Mouse (Mus musculus): ENCODE data around the gene Rnf126. TPM values are rescaled to one million over a fixed set of nuclear protein-coding genes. Genes with fewer than 3 reads are reported as not detected.
A peak's percentile ranks its signal among the peaks of the same experiment; 100 is the strongest.

The Rnf126 gene
- polyA plus RNA-seq, 1 experiment from 2014 or later, result 93.0 TPM

GRCm38 (mm10) chr10:79739234-79739633 lies 27.5 kb downstream of the Rnf126 start:
- H3K4me3 ChIP-seq, result no peak overlapping the region
- no peak overlapping the region for H3K9ac ChIP-seq
- 97% methylated on average over 28 of the region's 28 CpGs for WGBS
- H3K27me3 ChIP-seq, result peaks cover 25% of the 10 kb centered on the region
- H3K9me3 ChIP-seq, result peaks cover 69% of the 10 kb centered on the region
- H3K27ac ChIP-seq, result no peak overlapping the region
- H3K36me3 ChIP-seq, result peaks cover 100% of the 10 kb centered on the region
- no peak for ATAC-seq (ENCODE audit: low FRiP score, low read depth)
- no peaks in the 10 kb centered on the region for H3K4me1 ChIP-seq
- no peak overlapping the region for H3K4me2 ChIP-seq (replicated peaks)

GRCm38 (mm10) chr10:79738259-79738658 lies 28.5 kb downstream of the Rnf126 start:
- H3K4me3 ChIP-seq, result no peak overlapping the region
- H3K27ac ChIP-seq, result no peak overlapping the region
- H3K27me3 ChIP-seq, result peaks cover 25% of the 10 kb centered on the region
- H3K4me1 ChIP-seq, result no peaks in the 10 kb centered on the region
- peaks cover 98% of the 10 kb centered on the region for H3K36me3 ChIP-seq
- H3K9ac ChIP-seq, result no peak overlapping the region
- peaks cover 69% of the 10 kb centered on the region for H3K9me3 ChIP-seq
- no peak for ATAC-seq (ENCODE audit: low FRiP score, low read depth)
- no peak overlapping the region for H3K4me2 ChIP-seq (replicated peaks)
- WGBS, result 94% methylated on average over 10 of the region's 10 CpGs

GRCm38 (mm10) chr10:79736706-79737105 lies 30.0 kb downstream of the Rnf126 start:
- Histone ChIP-seq H3K27ac (no peak overlapping the region), H3K9me3 (peaks cover 73% of the 10 kb centered on the region), H3K27me3 (peaks cover 25% of the 10 kb centered on the region), H3K36me3 (peaks cover 91% of the 10 kb centered on the region), H3K4me3 (no peak overlapping the region), H3K4me1 (no peaks in the 10 kb centered on the region), H3K4me2 (replicated peaks) (no peak overlapping the region), H3K9ac (no peak overlapping the region)
- no peak for ATAC-seq (ENCODE audit: low FRiP score, low read depth)
- 91% methylated on average over 11 of the region's 14 CpGs for WGBS

GRCm38 (mm10) chr10:79735361-79735760 lies 31.4 kb downstream of the Rnf126 start:
- Histone ChIP-seq H3K4me3 (no peak overlapping the region), H3K36me3 (peaks cover 79% of the 10 kb centered on the region), H3K4me1 (no peaks in the 10 kb centered on the region), H3K9me3 (peaks cover 61% of the 10 kb centered on the region), H3K27me3 (peaks cover 25% of the 10 kb centered on the region), H3K4me2 (replicated peaks) (peak overlapping the region; percentile 23), H3K9ac (no peak overlapping the region), H3K27ac (no peak overlapping the region)
- ATAC-seq (ENCODE audit: low FRiP score, low read depth), result no peak
- WGBS, result 25% methylated on average over 43 of the region's 52 CpGs

- Histone ChIP-seq H3K36me3 (peaks cover 64% of the 10 kb centered on the region), H3K9me3 (peaks cover 46% of the 10 kb centered on the region), H3K27me3 (peaks cover 25% of the 10 kb centered on the region), H3K4me3 (no peak overlapping the region), H3K27ac (no peak overlapping the region), H3K4me1 (no peaks in the 10 kb centered on the region), H3K4me2 (replicated peaks) (no peak overlapping the region), H3K9ac (no peak overlapping the region)
- no peak for ATAC-seq (ENCODE audit: low FRiP score, low read depth)
- whole genome bisulfite sequencing, result 93% methylated on average over 15 of the region's 15 CpGs
These were observed 32.9 kb downstream of the Rnf126 start for GRCm38 (mm10) chr10:79733847-79734246.

- Histone ChIP-seq H3K27ac (no peak overlapping the region), H3K36me3 (peaks cover 50% of the 10 kb centered on the region), H3K4me2 (replicated peaks) (no peak overlapping the region), H3K4me3 (no peak overlapping the region), H3K4me1 (no peaks in the 10 kb centered on the region), H3K9ac (no peak overlapping the region), H3K9me3 (peaks cover 32% of the 10 kb centered on the region), H3K27me3 (peaks cover 25% of the 10 kb centered on the region)
- ATAC-seq (ENCODE audit: low FRiP score, low read depth), result no peak
- WGBS, result 100% methylated on average over 1 of the region's 1 CpGs
These were observed 34.3 kb downstream of the Rnf126 start for GRCm38 (mm10) chr10:79732500-79732899.

GRCm38 (mm10) chr10:79729357-79729965 lies 37.3 kb downstream of the Rnf126 start:
- peaks cover 20% of the 10 kb centered on the region for H3K36me3 ChIP-seq
- no peak overlapping the region for H3K4me3 ChIP-seq
- 87% methylated on average over 13 of the region's 13 CpGs for WGBS
- H3K4me1 ChIP-seq, result no peaks in the 10 kb centered on the region
- no peak overlapping the region for H3K27ac ChIP-seq
- H3K9me3 ChIP-seq, result 0 out of 2 replicates have a peak, but pooled peaks cover 4% of the 10 kb centered on the region
- ATAC-seq (ENCODE audit: low FRiP score, low read depth), result no peak
- H3K4me2 ChIP-seq (replicated peaks), result no peak overlapping the region
- no peaks in the 10 kb centered on the region for H3K27me3 ChIP-seq
- no peak overlapping the region for H3K9ac ChIP-seq

GRCm38 (mm10) chr10:79728323-79729249 lies 38.2 kb downstream of the Rnf126 start:
- H3K4me2 ChIP-seq (replicated peaks), result no peak overlapping the region
- no peaks in the 10 kb centered on the region for H3K27me3 ChIP-seq
- H3K9ac ChIP-seq, result no peak overlapping the region
- H3K4me3 ChIP-seq, result no peak overlapping the region
- peaks cover 11% of the 10 kb centered on the region for H3K36me3 ChIP-seq
- ATAC-seq (ENCODE audit: low FRiP score, low read depth), result no peak
- 0 out of 2 replicates have a peak, but pooled peaks cover 4% of the 10 kb centered on the region for H3K9me3 ChIP-seq
- no peak overlapping the region for H3K27ac ChIP-seq
- H3K4me1 ChIP-seq, result no peaks in the 10 kb centered on the region
- WGBS, result 74% methylated on average over 28 of the region's 28 CpGs

- Histone ChIP-seq H3K27me3 (no peaks in the 10 kb centered on the region), H3K36me3 (no peaks in the 10 kb centered on the region), H3K9ac (no peak overlapping the region), H3K4me2 (replicated peaks) (no peak overlapping the region), H3K4me3 (no peak overlapping the region), H3K27ac (no peak overlapping the region), H3K4me1 (no peaks in the 10 kb centered on the region), H3K9me3 (no peaks in the 10 kb centered on the region)
- WGBS, result 34% methylated on average over 11 of the region's 11 CpGs
- no peak for ATAC-seq (ENCODE audit: low FRiP score, low read depth)
These were observed 40.7 kb downstream of the Rnf126 start for GRCm38 (mm10) chr10:79726090-79726489.

- H3K4me1 ChIP-seq, result no peaks in the 10 kb centered on the region
- H3K27me3 ChIP-seq, result peaks cover 20% of the 10 kb centered on the region
- no peak overlapping the region for H3K27ac ChIP-seq
- ATAC-seq (ENCODE audit: low FRiP score, low read depth), result no peak
- H3K4me3 ChIP-seq, result no peak overlapping the region
- H3K9ac ChIP-seq, result no peak overlapping the region
- no peaks in the 10 kb centered on the region for H3K9me3 ChIP-seq
- no peak overlapping the region for H3K4me2 ChIP-seq (replicated peaks)
- 78% methylated on average over 7 of the region's 7 CpGs for WGBS
- H3K36me3 ChIP-seq, result no peaks in the 10 kb centered on the region
These were observed 43.1 kb downstream of the Rnf126 start for GRCm38 (mm10) chr10:79723692-79724091.

- Histone ChIP-seq H3K27me3 (peaks cover 26% of the 10 kb centered on the region), H3K27ac (no peak overlapping the region), H3K36me3 (no peaks in the 10 kb centered on the region), H3K4me1 (no peaks in the 10 kb centered on the region), H3K9ac (no peak overlapping the region), H3K9me3 (no peaks in the 10 kb centered on the region), H3K4me2 (replicated peaks) (no peak overlapping the region), H3K4me3 (no peak overlapping the region)
- 73% methylated on average over 6 of the region's 6 CpGs for WGBS
- ATAC-seq (ENCODE audit: low FRiP score, low read depth), result no peak
These were observed 43.7 kb downstream of the Rnf126 start for GRCm38 (mm10) chr10:79723047-79723446.

- no peak for ATAC-seq (ENCODE audit: low FRiP score, low read depth)
- Histone ChIP-seq H3K4me3 (no peak overlapping the region), H3K9ac (0 out of 2 replicates have a peak overlapping the region, but pooled peaks have one; percentile 4), H3K9me3 (no peaks in the 10 kb centered on the region), H3K4me1 (peaks cover 18% of the 10 kb centered on the region), H3K4me2 (replicated peaks) (no peak overlapping the region), H3K27ac (no peak overlapping the region), H3K36me3 (no peaks in the 10 kb centered on the region), H3K27me3 (peaks cover 46% of the 10 kb centered on the region)
- 69% methylated on average over 5 of the region's 5 CpGs for WGBS
These were observed 45.7 kb downstream of the Rnf126 start for GRCm38 (mm10) chr10:79721089-79721488.

Measured in limb, embryonic 13.5 days (tissue).